Mouse (Mus musculus) olfactory bulb, adult 2 months (tissue): ENCODE data around the gene Kcna5. TPM values are rescaled to one million over a fixed set of nuclear protein-coding genes. Genes with fewer than 3 reads are reported as not detected.

Experiments
- H3K27ac ChIP-seq: fragments of 200-500 bp; 2 replicates; pipeline ENCODE4 v1.5.1; 2012; ENCODE audit warnings: low read depth, low read length; ENCODE audit not compliant: insufficient read depth
- H3K4me1 ChIP-seq: fragments of 200-500 bp; 2 replicates; pipeline ENCODE4 v1.6.1; 2012; ENCODE audit warnings: low read length; ENCODE audit not compliant: control insufficient read depth, insufficient read depth
- H3K4me3 ChIP-seq: fragments of 200-500 bp; 2 replicates; pipeline ENCODE4 v1.5.1; 2012; ENCODE audit warnings: mild to moderate bottlenecking, low read depth, low read length, moderate library complexity; ENCODE audit not compliant: insufficient read depth
- CTCF ChIP-seq: fragments of 200-500 bp; IDR thresholded peaks from 2 replicates; pipeline ENCODE4 v1.5.1; 2012; ENCODE audit warnings: low read depth, mild to moderate bottlenecking, low read length, moderate library complexity; ENCODE audit not compliant: insufficient read depth
- POLR2A ChIP-seq: fragments of 200-500 bp; IDR thresholded peaks from 2 replicates; pipeline ENCODE4 v1.6.1; 2012; ENCODE audit warnings: mild to moderate bottlenecking, low read depth, low read length, moderate library complexity; ENCODE audit not compliant: insufficient read depth
- WGBS: fragments of 180-500 bp; shearing (Covaris S2); methylation state at CpG from one replicate; pipeline ENCODE4 v1.1.7; 2018; 5-methylcytosine and 5-hydroxymethylcytosine counted together
- polyA plus RNA-seq: library from polyadenylated mRNA; stranded (reverse); fragments of >200 nt; gene quantifications from 2 replicates; pipeline ENCODE4 v1.2.4, GENCODE M21; 2012; ENCODE audit warnings: low replicate concordance; ENCODE audit not compliant: missing spikeins, insufficient read depth, insufficient read length

Kcna5 gene
- polyA plus RNA-seq, 1 experiment: not detected

- TF ChIP-seq POLR2A (no peak), CTCF (no peak)
- no peaks in the 10 kb centered on the region; the same call in 1 of the 2 replicates for H3K4me1 ChIP-seq
- WGBS: 66% methylated on average over 10 of the region's 10 CpGs
- H3K4me3 ChIP-seq: no peak overlapping the region
- H3K27ac ChIP-seq: no peak overlapping the region
These were observed 20.5 kb downstream of the Kcna5 start for GRCm38 (mm10) chr6:126514720-126515119.

GRCm38 (mm10) chr6:126513714-126514248, 21.4 kb downstream of the Kcna5 start:
- H3K4me3 ChIP-seq: no peak overlapping the region
- TF ChIP-seq CTCF (no peak), POLR2A (no peak)
- no peak overlapping the region for H3K27ac ChIP-seq
- WGBS: 90% methylated on average over 3 of the region's 3 CpGs
- H3K4me1 ChIP-seq: no peaks in the 10 kb centered on the region; the same call in 1 of the 2 replicates

GRCm38 (mm10) chr6:126513154-126513553, 22.1 kb downstream of the Kcna5 start:
- Histone ChIP-seq H3K4me1 (no peaks in the 10 kb centered on the region; the same call in 1 of the 2 replicates), H3K27ac (no peak overlapping the region), H3K4me3 (no peak overlapping the region)
- whole genome bisulfite sequencing: 86% methylated on average over 3 of the region's 3 CpGs
- TF ChIP-seq CTCF (no peak), POLR2A (no peak)

- TF ChIP-seq CTCF (no peak), POLR2A (no peak)
- H3K4me3 ChIP-seq: no peak overlapping the region
- 85% methylated on average over 6 of the region's 6 CpGs for whole genome bisulfite sequencing
- H3K27ac ChIP-seq: no peak overlapping the region
- H3K4me1 ChIP-seq: no peaks in the 10 kb centered on the region
These were observed 26.5 kb downstream of the Kcna5 start for GRCm38 (mm10) chr6:126508671-126509070.

GRCm38 (mm10) chr6:126503920-126504319, 31.3 kb downstream of the Kcna5 start:
- no peak overlapping the region for H3K27ac ChIP-seq
- 83% methylated on average over 8 of the region's 8 CpGs for WGBS
- TF ChIP-seq POLR2A: no peak
- no peak for TF ChIP-seq CTCF
- H3K4me1 ChIP-seq: no peaks in the 10 kb centered on the region
- H3K4me3 ChIP-seq: no peak overlapping the region

GRCm38 (mm10) chr6:126502691-126503301, 32.4 kb downstream of the Kcna5 start:
- Histone ChIP-seq H3K27ac (no peak overlapping the region), H3K4me1 (no peaks in the 10 kb centered on the region), H3K4me3 (no peak overlapping the region)
- 67% methylated on average over 9 of the region's 9 CpGs for WGBS
- TF ChIP-seq POLR2A (no peak), CTCF (no peak)

- TF ChIP-seq POLR2A (no peak), CTCF (no peak)
- Histone ChIP-seq H3K4me3 (no peak overlapping the region), H3K27ac (no peak overlapping the region), H3K4me1 (peaks cover 8% of the 10 kb centered on the region)
- 95% methylated on average over 6 of the region's 6 CpGs for WGBS
These were observed 34.2 kb downstream of the Kcna5 start for GRCm38 (mm10) chr6:126500985-126501384.

- TF ChIP-seq CTCF (peak; percentile 88), POLR2A (no peak)
- no peak overlapping the region for H3K27ac ChIP-seq
- peaks cover 8% of the 10 kb centered on the region for H3K4me1 ChIP-seq
- 18% methylated on average over 8 of the region's 8 CpGs for WGBS
- no peak overlapping the region for H3K4me3 ChIP-seq
These were observed 35.1 kb downstream of the Kcna5 start for GRCm38 (mm10) chr6:126500088-126500487.

- TF ChIP-seq POLR2A: no peak
- TF ChIP-seq CTCF: no peak
- Histone ChIP-seq H3K27ac (no peak overlapping the region), H3K4me1 (peaks cover 8% of the 10 kb centered on the region), H3K4me3 (no peak overlapping the region)
- WGBS: 61% methylated on average over 5 of the region's 5 CpGs
These were observed 37.3 kb downstream of the Kcna5 start for GRCm38 (mm10) chr6:126497878-126498277.
